Mouse (Mus musculus): ENCODE measurements at regions not wholly inside any gene's neighbourhood (a gene's known extent, or its start where the extent isn't known, plus 50 kb on each side); places are given as distances from the start of the nearest gene placed in this dataset.

DNA sequence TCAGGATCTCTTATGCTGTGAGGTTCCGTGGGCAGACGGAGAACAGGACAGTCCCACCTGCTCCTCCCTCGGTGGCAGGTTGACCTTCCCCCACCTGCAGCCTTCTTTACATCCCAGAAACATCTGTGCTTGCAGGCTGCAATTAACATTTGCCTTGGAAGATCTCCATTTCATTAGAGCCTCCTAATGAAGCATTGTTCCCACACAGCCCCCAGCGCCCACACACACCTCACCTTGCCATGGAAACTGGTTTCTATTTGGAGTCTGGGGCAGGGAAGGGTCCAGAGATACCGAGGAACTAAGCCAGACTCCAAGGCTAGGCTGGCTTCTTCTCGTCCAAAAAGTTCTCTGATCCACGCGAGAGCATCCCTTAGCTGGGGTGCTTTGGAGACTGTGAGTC lies 56.6 kb upstream of the Rpl38 start:
- Histone ChIP-seq H3K36me3 (ENCODE audit: insufficient read depth) (no peaks in the 10 kb centered on the region), H3K4me3 (ENCODE audit: low read depth, low read length) (no peak overlapping the region), H3K27ac (ENCODE audit: low read depth) (no peak overlapping the region), H3K9ac (no peak overlapping the region), H3K27me3 (ENCODE audit: insufficient read depth, low read length) (no peaks in the 10 kb centered on the region), H3K9me3 (ENCODE audit: low read depth, low read length) (no peaks in the 10 kb centered on the region), H3K4me1 (ENCODE audit: insufficient read depth) (no peaks in the 10 kb centered on the region), H3K4me2 (no peak overlapping the region)
- no peak for TF ChIP-seq CTCF (IDR thresholded peaks at IDR 0.05; ENCODE audit: low read depth)
- WGBS = 73% methylated on average over 8 of the region's 8 CpGs
- no peak for ATAC-seq (ENCODE audit: insufficient read depth)
- no peak for DNase-seq

DNA sequence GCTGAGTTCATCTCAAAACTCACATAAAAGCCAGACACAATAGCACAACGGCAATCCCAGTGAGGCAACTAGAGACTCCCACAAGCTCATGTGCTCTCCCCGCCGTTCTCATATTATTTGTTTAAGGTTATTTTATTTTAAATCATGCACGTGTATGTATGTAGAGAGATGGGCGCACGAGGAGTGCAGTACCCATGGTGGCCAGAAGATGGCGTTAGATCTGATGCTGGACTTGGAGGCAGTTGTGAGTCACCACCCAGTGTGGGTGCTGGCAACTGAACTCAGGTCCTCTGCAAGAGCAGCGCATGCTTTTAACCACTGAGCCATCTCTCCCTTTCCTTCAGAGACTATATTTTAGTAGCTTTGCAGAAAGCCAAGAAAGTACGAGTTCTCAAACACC lies 60.3 kb upstream of the Rpl38 start:
- Histone ChIP-seq H3K27ac (ENCODE audit: low read depth) (no peak overlapping the region), H3K9ac (no peak overlapping the region), H3K4me3 (ENCODE audit: low read depth, low read length) (no peak overlapping the region), H3K9me3 (ENCODE audit: low read depth, low read length) (no peaks in the 10 kb centered on the region), H3K4me2 (no peak overlapping the region), H3K36me3 (ENCODE audit: insufficient read depth) (no peaks in the 10 kb centered on the region), H3K4me1 (ENCODE audit: insufficient read depth) (no peaks in the 10 kb centered on the region), H3K27me3 (ENCODE audit: insufficient read depth, low read length) (no peaks in the 10 kb centered on the region)
- WGBS = 86% methylated on average over 9 of the region's 9 CpGs
- TF ChIP-seq CTCF (IDR thresholded peaks at IDR 0.05; ENCODE audit: low read depth) = peak; percentile 38
- ATAC-seq (ENCODE audit: insufficient read depth) (no peak), DNase-seq (no peak)

DNA sequence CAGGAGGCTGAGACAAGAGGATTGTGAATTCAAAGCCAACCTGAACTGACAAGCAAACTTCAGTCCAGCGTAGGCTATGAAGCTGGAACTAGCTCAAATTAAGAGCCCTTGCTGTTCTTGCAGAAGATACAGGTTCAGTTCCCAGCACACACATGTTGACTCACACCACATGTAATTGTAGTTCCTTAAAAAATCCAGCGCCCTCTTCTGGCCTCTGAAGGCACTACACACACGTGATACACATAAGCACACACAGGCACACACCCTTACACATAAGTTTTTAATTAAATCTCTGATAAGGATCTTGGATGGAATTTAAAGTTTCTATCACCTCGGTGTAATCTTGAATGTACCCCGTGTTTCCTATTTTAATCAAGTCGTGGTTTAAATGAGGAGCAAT lies 65.2 kb upstream of the Rpl38 start:
- Histone ChIP-seq H3K27ac (ENCODE audit: low read depth) (no peak overlapping the region), H3K4me2 (no peak overlapping the region), H3K4me3 (ENCODE audit: low read depth, low read length) (no peak overlapping the region), H3K9ac (no peak overlapping the region), H3K27me3 (ENCODE audit: insufficient read depth, low read length) (no peaks in the 10 kb centered on the region), H3K4me1 (ENCODE audit: insufficient read depth) (no peaks in the 10 kb centered on the region), H3K9me3 (ENCODE audit: low read depth, low read length) (no peaks in the 10 kb centered on the region), H3K36me3 (ENCODE audit: insufficient read depth) (no peaks in the 10 kb centered on the region)
- no peak for ATAC-seq (ENCODE audit: insufficient read depth)
- no peak for DNase-seq
- no peak for TF ChIP-seq CTCF (IDR thresholded peaks at IDR 0.05; ENCODE audit: low read depth)
- WGBS = 77% methylated on average over 6 of the region's 6 CpGs

DNA sequence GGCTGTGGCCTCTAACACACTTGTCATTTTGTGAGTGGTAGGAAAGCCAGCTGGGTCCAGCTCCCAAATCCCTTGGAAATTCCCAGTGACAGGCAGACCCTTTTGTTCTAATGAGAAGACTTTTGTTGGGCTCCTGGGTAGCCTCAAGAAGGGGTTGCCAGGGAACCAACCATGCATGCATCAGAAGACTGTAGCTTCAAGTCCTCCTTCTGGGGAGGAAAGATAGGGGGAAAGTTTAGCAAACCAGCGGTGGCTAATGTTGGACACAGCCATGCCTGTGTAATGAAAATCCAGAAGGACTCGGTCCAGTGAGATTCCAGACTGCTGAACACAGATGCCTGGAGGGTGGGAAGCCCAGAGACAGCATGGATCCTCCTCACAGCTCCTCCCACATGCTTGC lies 71.1 kb upstream of the Rpl38 start:
- no peaks in the 10 kb centered on the region for H3K27me3 ChIP-seq (ENCODE audit: insufficient read depth, low read length)
- H3K9me3 ChIP-seq (ENCODE audit: low read depth, low read length) = no peaks in the 10 kb centered on the region
- ATAC-seq (ENCODE audit: insufficient read depth) (no peak), DNase-seq (no peak)
- H3K36me3 ChIP-seq (ENCODE audit: insufficient read depth) = no peaks in the 10 kb centered on the region
- H3K4me2 ChIP-seq = no peak overlapping the region
- no peak overlapping the region for H3K27ac ChIP-seq (ENCODE audit: low read depth)
- no peaks in the 10 kb centered on the region for H3K4me1 ChIP-seq (ENCODE audit: insufficient read depth)
- 44% methylated on average over 2 of the region's 2 CpGs for WGBS
- no peak for TF ChIP-seq CTCF (IDR thresholded peaks at IDR 0.05; ENCODE audit: low read depth)
- H3K9ac ChIP-seq = no peak overlapping the region
- no peak overlapping the region for H3K4me3 ChIP-seq (ENCODE audit: low read depth, low read length)

DNA sequence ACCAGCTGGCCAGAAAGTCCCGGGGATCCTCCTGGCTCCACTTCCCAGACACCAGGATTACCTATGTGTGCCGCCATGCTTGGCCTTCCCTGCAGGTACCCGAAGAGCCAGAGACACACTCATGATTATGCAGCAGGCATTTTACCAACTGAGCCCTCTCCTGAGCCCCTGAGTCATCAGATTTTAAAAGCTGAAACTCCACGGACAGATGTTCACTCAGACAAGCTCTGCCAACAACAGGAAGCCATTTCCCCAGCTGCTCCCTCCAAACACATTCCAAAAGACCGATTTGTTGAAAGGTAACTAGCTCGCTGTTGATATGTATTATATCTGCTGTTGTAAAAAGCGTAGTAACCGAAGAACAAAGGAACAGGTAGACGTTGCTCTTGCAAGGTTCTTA lies 75.4 kb upstream of the Rpl38 start:
- H3K4me2 ChIP-seq = no peak overlapping the region
- H3K9me3 ChIP-seq (ENCODE audit: low read depth, low read length) = no peaks in the 10 kb centered on the region
- 69% methylated on average over 9 of the region's 9 CpGs for WGBS
- TF ChIP-seq CTCF (IDR thresholded peaks at IDR 0.05; ENCODE audit: low read depth) = no peak
- H3K27ac ChIP-seq (ENCODE audit: low read depth) = no peak overlapping the region
- H3K4me3 ChIP-seq (ENCODE audit: low read depth, low read length) = no peak overlapping the region
- H3K4me1 ChIP-seq (ENCODE audit: insufficient read depth) = no peaks in the 10 kb centered on the region
- H3K9ac ChIP-seq = no peak overlapping the region
- no peak for DNase-seq
- H3K36me3 ChIP-seq (ENCODE audit: insufficient read depth) = no peaks in the 10 kb centered on the region
- no peaks in the 10 kb centered on the region for H3K27me3 ChIP-seq (ENCODE audit: insufficient read depth, low read length)
- no peak for ATAC-seq (ENCODE audit: insufficient read depth)

DNA sequence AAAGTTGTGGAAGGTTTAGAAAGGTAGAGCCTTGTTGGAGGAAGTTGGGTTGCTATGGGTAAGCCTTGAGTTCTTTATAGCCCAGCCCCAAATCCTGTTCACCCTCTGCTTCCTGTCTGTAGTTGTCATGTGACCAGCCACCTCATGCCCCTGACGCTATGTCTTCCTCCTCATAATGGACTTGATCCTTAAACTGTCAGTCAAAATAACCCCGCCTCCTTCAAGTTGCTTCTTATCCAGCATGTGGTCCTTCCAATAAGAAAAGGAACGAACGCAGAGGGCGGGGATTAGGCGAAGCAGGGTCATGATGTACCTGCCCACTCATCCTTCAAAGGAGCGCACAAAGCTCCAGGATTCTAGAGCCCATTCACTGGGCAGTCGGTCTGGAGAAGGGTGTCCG lies 79.8 kb upstream of the Rpl38 start:
- H3K4me3 ChIP-seq (ENCODE audit: low read depth, low read length) = no peak overlapping the region
- no peaks in the 10 kb centered on the region for H3K27me3 ChIP-seq (ENCODE audit: insufficient read depth, low read length)
- TF ChIP-seq CTCF (IDR thresholded peaks at IDR 0.05; ENCODE audit: low read depth) = no peak
- H3K36me3 ChIP-seq (ENCODE audit: insufficient read depth) = no peaks in the 10 kb centered on the region
- H3K4me2 ChIP-seq = no peak overlapping the region
- no peak overlapping the region for H3K27ac ChIP-seq (ENCODE audit: low read depth)
- no peak for DNase-seq
- H3K9me3 ChIP-seq (ENCODE audit: low read depth, low read length) = no peaks in the 10 kb centered on the region
- ATAC-seq (ENCODE audit: insufficient read depth) = no peak
- WGBS = 65% methylated on average over 9 of the region's 9 CpGs
- no peaks in the 10 kb centered on the region for H3K4me1 ChIP-seq (ENCODE audit: insufficient read depth)
- H3K9ac ChIP-seq = no peak overlapping the region

DNA sequence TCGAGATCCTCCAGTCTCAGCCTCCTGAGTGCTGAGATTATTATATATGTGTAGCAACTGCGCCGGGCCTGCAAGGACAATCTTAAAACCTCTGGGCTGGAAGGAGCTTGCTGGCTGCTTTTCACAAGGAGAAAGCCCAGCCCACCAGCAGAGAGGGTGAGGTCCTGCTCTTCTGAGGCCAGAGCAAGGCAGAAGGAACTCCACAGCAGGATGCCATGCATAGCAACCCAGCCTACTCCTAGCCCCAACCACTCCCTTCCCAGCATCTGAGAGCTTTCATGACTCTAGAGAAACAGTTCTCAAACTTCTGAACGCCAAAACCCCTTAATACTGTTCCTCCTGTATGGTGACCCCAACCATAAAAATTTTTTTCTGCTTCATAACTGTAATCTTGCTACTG lies 80.3 kb upstream of the Rpl38 start:
- WGBS = 82% methylated on average over 4 of the region's 4 CpGs
- TF ChIP-seq CTCF (IDR thresholded peaks at IDR 0.05; ENCODE audit: low read depth) = no peak

DNA sequence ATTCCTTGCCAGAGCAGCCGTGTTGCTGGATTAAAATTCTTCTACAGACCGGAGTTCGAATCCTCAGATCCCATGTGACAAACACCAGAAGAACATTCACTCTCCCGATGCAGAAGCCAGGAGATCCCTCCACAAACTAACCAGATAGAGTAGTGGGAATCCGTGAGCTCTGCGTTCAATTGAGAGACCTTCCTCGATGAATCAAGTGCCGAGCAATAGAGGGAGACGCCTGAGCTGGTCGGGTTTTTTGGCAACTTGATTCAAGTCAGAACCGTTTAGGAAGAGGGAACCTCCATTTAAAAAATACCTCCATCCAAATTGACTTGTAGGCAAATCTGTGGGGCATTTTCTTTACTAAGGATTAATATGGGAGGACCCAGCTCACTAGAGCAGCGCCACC lies 81.9 kb upstream of the Rpl38 start:
- WGBS = 83% methylated on average over 12 of the region's 12 CpGs
- TF ChIP-seq CTCF (IDR thresholded peaks at IDR 0.05; ENCODE audit: low read depth) = no peak

More for the DNA sequence above, 80.3 kb upstream of the Rpl38 start:
- Histone ChIP-seq H3K4me2 (no peak overlapping the region), H3K27ac (ENCODE audit: low read depth) (no peak overlapping the region), H3K36me3 (ENCODE audit: insufficient read depth) (no peaks in the 10 kb centered on the region), H3K4me3 (ENCODE audit: low read depth, low read length) (no peak overlapping the region), H3K27me3 (ENCODE audit: insufficient read depth, low read length) (no peaks in the 10 kb centered on the region), H3K4me1 (ENCODE audit: insufficient read depth) (no peaks in the 10 kb centered on the region), H3K9ac (no peak overlapping the region), H3K9me3 (ENCODE audit: low read depth, low read length) (no peaks in the 10 kb centered on the region)
- no peak for DNase-seq
- no peak for ATAC-seq (ENCODE audit: insufficient read depth)

More for the DNA sequence above, 81.9 kb upstream of the Rpl38 start:
- ATAC-seq (ENCODE audit: insufficient read depth) = no peak
- Histone ChIP-seq H3K4me1 (ENCODE audit: insufficient read depth) (no peaks in the 10 kb centered on the region), H3K27me3 (ENCODE audit: insufficient read depth, low read length) (no peaks in the 10 kb centered on the region), H3K9ac (no peak overlapping the region), H3K36me3 (ENCODE audit: insufficient read depth) (no peaks in the 10 kb centered on the region), H3K9me3 (ENCODE audit: low read depth, low read length) (no peaks in the 10 kb centered on the region), H3K4me3 (ENCODE audit: low read depth, low read length) (no peak overlapping the region), H3K27ac (ENCODE audit: low read depth) (no peak overlapping the region), H3K4me2 (no peak overlapping the region)
- DNase-seq = no peak

Measured in lung, embryonic 14.5 days (tissue).